Mouse (Mus musculus): ENCODE measurements around the gene Ttc7b. TPM values are rescaled to one million over a fixed set of nuclear protein-coding genes. Genes with fewer than 3 reads are reported as not detected.

The Ttc7b gene
- total RNA-seq, 4 experiments from 2014 or later, result 78.8 to 94.4 (median 86.7) TPM

GRCm38 (mm10) chr12:100489799-100490198 lies 30.8 kb downstream of the Ttc7b start:
- no peak for DNase-seq (ENCODE audit: low spot score)

GRCm38 (mm10) chr12:100488368-100488767 lies 32.3 kb downstream of the Ttc7b start:
- no peak for DNase-seq (ENCODE audit: low spot score)

- DNase-seq (ENCODE audit: low spot score), result no peak
Observed at GRCm38 (mm10) chr12:100486232-100486631, 34.4 kb downstream of the Ttc7b start.

DNA sequence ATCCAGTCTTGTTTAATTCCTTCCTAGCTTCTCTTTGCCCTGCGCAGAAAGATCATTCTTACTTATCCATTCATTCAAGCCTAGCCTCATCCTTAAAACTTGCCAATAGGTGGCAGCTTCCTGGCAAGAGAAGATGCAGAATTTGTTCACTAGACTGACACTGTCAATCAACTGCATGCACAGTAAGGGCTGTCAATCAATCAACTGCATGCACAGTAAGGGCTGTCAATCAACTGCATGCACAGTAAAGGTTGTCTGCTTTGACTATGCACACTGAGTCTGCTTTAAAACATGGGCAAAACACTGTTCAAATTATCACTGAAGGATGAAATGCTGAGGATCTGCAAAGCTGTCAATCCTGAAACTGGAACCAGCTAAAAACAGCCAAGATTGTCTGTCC lies 37.6 kb downstream of the Ttc7b start:
- no peak for DNase-seq (ENCODE audit: low spot score)

GRCm38 (mm10) chr12:100482255-100482654 lies 38.4 kb downstream of the Ttc7b start:
- no peak for DNase-seq (ENCODE audit: low spot score)

DNA sequence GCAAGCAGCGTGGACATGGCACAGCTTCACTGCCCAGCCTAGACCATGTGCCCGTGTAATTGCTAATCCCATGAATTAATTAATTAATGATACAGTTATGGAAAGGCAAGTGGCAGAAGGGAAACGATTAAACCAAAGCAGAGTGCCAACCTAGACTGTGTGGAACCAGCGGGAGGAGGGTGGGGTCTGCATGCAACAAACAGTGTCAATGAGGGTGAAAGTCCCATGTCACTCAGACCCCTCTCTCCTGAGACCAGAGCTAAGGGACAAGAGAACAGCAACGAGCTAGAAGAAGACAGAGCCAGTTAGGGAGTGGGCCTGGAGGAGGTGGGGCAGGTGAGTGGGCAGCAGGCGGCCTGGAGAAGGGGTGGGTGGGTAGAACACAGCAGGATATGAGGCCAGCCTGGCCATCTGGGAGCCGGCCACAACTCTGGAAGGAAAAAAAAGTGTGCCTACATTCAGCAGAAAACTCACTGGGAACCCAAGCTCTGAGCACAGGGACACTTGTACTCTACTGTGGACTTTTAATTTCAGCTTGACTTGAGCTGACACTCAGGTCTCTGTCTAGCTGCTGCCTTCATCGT lies 39.1 kb downstream of the Ttc7b start:
- DNase-seq (ENCODE audit: low spot score), result no peak

DNA sequence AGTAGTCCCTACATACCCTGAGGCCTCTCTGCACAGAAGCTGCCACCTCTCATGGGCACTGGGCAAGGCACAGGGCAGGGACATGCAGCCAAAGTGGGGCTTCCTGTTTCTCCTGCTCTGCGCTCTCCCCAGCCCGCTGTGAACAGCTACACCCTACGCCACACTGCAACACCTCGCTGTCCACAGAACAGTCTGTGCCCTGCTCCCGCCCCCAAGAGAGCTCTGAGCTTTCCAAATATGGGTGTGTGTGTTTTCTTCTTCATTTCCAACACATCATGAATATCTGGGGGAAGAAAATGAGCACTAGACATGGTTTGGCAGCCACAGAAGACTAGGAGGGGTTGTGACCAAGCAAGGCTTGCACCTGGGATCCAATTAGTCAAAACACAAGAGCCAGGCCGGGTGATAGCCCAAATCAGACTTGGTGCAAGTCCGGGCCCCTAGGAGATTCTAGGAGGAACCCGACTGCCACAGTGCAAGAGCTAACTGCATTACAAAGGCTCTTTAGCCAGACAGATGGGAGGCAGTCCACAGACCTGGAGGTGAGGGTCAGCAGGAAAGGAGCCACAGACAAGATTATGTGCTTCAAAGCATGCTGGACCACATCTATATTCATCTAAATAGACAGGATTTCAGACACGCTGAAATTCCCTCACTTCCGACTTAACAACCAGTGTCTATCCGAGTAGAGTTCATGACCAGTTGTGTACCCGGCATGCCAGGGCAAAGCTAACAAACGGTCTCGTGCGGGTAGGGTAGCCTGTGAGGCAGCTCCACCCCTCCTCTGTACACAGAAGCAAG lies 39.8 kb downstream of the Ttc7b start:
- no peak for DNase-seq (ENCODE audit: low spot score)

GRCm38 (mm10) chr12:100479892-100480621 lies 40.6 kb downstream of the Ttc7b start:
- DNase-seq (ENCODE audit: low spot score), result no peak

GRCm38 (mm10) chr12:100479270-100479869 lies 41.3 kb downstream of the Ttc7b start:
- no peak for DNase-seq (ENCODE audit: low spot score)

DNA sequence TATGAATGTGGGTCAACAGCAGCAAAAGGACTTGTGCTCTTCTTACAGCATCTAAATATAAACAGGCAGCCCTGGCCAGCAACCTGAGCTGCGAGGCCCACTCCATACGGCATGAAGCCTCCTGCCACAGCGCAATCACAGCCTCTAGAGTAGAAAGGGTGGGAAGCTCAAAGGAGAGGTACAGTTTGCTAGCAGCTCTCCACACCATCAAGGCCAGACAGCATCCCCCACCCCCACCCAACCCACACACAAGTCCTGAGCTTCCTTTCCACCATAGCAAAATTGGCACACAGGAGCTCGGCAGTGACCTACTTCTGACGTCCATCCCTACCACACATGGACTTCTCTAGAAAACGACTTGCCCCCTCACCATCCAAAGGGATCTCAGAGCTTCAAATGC lies 42.0 kb downstream of the Ttc7b start:
- DNase-seq (ENCODE audit: low spot score), result no peak

GRCm38 (mm10) chr12:100478151-100478550 lies 42.5 kb downstream of the Ttc7b start:
- no peak for DNase-seq (ENCODE audit: low spot score)

GRCm38 (mm10) chr12:100477474-100477873 lies 43.2 kb downstream of the Ttc7b start:
- no peak for DNase-seq (ENCODE audit: low spot score)

- no peak for DNase-seq (ENCODE audit: low spot score)
Observed at GRCm38 (mm10) chr12:100476351-100476750, 44.3 kb downstream of the Ttc7b start.

DNA sequence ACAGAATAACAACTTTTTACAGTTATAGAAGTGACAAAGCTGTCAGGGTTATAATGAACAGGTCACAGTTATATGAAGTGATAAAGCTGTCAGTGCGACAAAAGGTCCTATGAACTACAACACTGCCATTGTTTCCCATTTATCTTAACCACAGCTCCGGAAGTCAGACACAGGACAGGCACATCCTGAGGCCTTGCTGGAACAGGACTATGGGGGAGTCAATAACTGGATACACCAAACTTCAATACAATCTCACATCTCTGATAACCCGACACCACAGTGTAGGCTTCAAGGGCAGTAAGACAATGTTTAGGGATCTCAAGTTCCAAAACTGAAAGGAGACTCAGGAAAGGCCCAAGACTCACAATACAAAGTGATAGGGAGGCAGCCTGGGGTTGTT lies 45.1 kb downstream of the Ttc7b start:
- no peak for DNase-seq (ENCODE audit: low spot score)

GRCm38 (mm10) chr12:100474661-100475321 lies 45.8 kb downstream of the Ttc7b start:
- no peak for DNase-seq (ENCODE audit: low spot score)

GRCm38 (mm10) chr12:100470295-100470694 lies 50.3 kb downstream of the Ttc7b start:
- no peak for DNase-seq (ENCODE audit: low spot score)

DNA sequence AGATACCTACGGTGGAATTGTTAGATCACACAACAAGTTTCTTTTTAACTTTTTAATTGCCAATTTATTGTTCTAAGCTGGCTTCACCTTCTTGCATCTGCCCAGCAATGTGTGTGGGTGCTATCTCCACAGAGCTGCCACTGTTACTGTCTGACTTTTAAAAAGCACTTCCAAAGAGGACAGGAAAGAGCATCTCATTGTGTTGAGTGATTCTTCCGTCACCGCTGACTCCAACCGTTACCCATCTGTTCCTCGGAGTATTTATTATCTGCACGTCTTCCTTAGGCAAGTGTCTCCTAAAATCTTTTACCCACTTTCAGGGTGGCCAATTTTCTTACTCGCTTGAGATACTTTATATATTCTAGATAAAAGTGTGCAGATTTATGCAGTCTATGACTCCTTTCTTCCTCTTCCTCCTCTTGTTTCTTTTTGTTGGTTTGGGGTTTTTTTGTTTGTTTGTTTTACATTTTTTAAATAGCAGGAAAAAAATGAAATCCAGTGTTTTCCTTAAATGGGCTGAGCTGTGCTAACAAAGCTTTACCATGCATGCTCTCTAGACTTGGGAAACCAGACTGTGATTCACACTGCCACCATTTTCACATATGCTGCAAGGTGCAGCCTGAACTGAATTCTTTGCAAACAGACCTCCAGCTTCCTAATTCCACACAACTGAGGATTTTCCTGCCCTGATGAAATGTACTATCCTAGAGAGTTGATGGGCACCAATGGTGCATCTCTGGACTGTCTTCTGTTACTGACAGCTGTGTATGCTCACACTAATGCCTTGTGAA lies 50.9 kb downstream of the Ttc7b start:
- DNase-seq (ENCODE audit: low spot score), result no peak

DNA sequence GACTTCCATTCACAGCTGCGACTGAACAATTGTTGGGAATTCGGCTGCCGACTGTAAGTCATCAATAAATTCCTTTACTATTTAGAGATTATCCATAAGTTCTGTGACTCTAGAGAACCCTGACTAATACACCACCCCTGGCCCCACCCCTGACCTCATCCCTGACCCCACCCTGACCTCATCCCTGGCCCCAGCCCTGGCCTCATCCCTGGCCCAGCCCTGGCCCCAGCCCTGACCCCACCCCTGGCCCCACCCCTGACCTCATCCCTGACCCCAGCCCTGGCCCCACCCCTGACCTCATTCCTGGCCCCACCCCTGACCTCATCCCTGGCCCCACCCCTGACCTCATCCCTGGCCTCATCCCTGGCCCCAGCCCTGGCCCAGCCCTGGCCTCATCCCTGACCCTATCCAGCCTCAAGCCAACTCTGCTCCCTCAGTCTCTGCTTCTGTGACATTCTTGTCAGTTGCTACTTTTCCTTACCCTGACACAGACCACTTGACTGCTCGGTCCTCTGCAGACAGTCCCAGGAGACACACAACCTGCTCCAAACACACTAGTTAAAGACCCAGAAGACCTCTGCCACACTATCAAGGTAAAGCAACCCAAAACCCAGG lies 55.4 kb downstream of the Ttc7b start:
- no peak for DNase-seq (ENCODE audit: low spot score)

GRCm38 (mm10) chr12:100457701-100458100 lies 62.9 kb downstream of the Ttc7b start:
- no peak for DNase-seq (ENCODE audit: low spot score)

DNA sequence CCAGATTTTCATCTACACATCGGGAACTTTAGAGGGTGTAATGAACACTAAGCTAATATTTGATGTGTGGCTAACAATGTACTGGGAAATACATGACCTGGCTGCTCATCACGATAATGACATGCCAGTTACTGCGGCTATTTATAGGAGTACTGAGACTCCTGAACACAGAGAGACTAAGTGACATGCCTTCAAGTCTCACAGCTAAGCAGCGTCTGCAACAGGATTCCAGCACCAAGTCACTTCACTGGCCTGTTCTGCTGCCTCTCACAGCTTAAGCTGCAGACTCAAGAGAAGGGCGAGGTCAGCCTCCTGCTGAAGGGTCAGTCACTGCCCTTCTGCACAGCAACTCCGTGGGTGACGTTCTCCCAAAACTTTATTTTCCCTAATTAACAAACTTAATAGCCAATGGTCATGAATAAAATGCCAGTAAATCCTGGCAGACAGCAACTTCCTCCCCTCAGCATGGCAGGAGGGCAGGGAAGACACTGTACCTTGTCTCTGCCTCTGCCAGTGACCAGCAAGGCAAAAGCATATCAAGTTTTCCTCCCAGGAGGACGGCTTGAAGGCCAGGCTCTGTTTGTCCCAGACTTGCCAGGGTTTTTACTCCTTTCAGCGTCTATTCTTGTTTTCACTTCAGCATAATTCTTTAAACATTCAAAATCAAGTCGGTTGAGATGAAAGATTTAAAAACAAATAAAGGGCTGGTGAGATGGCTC lies 64.2 kb downstream of the Ttc7b start:
- DNase-seq (ENCODE audit: low spot score), result no peak

All from heart, adult 8-10 months (tissue).